Mouse (Mus musculus): ENCODE measurements around the gene Kbtbd12.
A peak's percentile ranks its signal among the peaks of the same experiment; 100 is the strongest.

Gene Kbtbd12

DNA sequence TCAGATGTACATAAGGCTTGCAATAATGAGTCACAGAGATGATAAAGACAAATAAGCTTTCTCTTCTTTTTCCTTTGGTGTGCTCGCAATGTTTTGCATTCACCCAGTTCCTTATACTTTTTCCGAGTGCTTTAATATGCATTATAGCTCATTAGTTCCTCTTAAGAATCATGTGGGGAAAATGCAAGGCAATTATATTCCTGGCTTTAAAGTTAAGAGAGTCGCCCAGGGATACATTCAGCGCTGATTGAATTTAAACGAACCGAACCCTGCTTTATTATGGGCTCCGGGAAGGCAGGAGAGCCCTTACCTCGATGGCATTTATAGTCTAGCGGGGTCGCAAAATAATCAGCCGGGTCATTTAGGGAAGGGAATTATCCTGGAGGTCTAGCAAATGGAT, 10.8 kb downstream of the Kbtbd12 start:
- no peak for DNase-seq (ENCODE audit: low spot score)

DNA sequence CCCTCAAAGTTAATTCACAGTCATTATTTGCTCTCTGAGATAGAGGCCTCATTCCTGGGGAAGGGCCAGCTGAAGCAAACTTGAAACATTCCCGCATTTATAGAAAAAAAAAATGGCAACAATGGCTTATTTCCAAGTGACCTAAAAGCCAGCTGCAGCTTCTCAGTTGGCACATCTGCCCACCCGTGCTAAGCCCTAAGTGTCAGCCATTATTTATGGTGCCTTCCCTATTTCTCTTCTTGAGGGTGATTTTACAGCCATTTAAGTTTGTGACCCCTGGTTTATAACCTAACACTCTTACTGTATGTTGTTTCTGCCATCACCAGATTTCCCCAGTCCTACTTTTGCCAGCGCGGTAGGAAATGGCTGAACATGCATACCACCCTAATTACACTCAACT, 11.3 kb downstream of the Kbtbd12 start:
- DNase-seq (ENCODE audit: low spot score) = peak; percentile 19

DNA sequence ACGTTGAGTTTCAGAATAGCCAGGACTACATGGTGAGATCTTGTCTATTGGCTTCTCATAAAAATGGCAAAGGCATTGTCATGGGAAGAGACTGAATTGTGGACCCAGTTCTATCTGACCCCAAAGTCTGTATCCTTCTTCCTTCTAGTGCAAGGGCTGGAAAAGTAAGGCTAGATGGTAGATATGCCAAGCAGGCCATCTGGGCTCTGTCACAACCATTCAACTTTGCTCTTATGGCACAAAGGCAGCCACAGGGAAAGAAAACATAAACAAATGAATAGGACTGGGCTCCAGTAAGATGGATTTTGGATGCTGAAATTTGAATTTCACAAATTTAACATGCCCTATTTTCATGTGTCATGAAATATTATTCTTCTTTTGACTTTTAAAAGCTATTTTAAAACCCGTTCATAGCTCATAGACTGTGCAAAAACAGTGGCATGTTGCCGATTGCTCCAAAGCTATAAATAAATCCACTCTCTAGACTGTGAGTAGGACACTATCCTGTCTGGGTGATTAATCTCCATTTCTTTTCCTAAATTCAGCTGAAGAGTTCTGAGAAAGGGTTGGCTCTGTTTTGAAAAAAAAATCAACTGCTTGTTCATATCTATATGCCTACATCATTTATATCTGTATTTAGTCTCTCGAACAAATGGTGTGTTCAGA, 15.8 kb downstream of the Kbtbd12 start:
- DNase-seq (ENCODE audit: low spot score) = no peak

DNA sequence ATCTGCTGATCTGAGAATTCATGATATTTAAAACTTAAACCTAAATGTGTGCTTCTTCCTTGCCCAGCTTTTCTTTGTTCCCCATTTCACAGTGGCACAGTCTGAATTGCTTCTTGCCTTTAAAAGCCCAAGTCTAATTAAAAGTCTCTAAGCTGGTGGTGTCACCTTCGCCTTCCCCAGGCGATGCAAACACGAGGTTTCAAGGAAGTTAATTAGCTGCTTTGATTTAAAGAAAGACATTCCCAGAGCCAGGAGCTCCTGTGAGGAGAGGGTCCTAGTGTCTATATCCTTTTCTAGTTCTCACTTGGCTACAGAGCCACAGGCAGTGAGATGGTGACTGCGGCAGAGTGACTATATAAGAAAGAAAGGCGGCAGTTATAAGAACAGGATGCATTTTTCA, 18.2 kb downstream of the Kbtbd12 start:
- no peak for DNase-seq (ENCODE audit: low spot score)

DNA sequence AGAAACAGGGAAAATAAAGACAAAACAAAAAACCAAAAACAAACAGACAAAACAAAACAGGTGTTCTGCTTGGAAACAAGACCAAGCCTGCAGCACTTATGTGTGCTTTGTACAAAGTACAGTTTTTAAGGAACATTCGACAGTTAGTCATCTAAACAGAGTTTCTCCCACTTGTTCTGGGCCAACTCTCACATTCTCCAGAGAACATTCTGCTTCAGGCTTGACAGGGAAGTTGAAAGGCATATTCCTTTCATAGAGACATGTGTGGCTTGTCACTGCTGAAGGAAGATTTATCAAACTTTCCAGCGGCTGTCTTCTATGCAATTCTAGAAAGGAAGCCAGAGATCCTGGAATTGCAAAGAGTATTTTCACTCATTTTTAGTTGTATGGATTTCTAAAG, 22.4 kb downstream of the Kbtbd12 start:
- no peak for DNase-seq (ENCODE audit: low spot score)

DNA sequence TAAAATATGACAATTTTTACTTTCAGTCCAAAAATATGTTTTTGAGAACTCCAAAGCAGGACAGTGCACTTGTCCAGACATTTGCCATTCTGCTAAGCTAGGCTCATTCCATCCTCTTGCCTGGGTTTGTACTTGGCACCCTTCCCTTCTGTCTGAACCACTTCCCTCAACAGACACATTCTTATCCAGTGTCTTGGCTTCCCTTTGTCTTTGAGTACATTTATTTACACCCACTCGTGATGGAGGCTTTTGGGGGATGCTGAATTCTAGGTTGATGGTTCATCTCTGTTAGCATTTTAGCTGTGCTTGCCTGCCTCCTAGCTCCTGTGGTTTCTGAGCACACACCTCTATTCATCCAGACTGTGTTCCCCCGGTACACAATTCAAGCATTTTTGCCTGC, 31.3 kb downstream of the Kbtbd12 start:
- no peak for DNase-seq (ENCODE audit: low spot score)

DNA sequence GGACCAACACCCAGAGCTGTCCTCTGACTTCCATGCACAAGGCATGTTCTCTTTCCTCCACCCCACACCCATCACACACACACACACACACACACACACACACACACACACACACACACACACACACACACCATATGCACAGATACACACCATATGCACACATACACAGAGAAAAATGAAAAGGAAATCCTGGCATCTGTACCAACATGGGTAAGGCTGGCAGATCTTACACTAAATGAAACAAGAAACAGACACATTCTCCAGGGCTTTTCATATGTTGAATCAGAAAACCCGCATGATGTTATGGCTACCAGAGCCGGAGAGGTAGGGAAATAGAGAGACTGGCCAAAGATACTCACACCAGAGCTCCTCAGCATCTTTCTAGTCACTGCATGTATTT, 32.0 kb downstream of the Kbtbd12 start:
- no peak for DNase-seq (ENCODE audit: low spot score)

DNA sequence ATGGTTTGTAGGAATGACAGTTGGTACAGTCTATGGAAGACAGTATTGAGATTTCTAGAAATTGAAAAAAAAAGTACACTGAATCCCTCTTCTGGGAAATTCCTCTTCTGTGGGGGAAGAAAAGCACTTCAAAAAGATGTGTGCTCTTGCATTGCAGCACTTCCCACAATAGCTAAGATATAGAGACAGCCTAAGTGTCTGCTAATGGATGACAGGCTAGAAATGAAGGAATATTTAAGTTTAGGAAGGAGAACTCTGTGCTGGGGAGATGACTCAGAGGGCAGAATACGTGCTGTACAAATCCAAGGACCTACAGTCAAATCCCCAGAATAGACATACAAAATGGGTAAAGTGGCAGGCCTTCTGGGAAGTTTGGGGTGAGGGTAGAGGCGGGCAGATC, 32.5 kb downstream of the Kbtbd12 start:
- DNase-seq (ENCODE audit: low spot score) = no peak

DNA sequence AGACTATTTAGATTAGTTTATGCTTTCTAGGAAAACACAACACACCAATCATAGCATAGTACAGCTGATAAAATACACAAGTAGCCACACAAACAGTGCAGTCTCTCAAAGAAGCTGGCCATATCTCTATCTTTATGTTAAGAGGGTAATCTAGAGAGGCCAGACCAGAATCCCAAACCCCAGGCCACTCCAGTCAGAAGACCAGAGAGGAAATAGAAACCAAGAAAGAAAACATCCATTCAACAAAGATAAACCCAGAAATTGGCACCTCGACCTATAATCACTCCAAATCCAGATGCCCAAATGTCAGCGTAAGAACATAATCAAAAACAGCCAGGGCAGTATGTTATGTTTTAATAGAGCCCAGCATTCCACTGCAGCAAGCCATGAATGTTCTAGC, 41.6 kb downstream of the Kbtbd12 start:
- no peak for DNase-seq (ENCODE audit: low spot score)

DNA sequence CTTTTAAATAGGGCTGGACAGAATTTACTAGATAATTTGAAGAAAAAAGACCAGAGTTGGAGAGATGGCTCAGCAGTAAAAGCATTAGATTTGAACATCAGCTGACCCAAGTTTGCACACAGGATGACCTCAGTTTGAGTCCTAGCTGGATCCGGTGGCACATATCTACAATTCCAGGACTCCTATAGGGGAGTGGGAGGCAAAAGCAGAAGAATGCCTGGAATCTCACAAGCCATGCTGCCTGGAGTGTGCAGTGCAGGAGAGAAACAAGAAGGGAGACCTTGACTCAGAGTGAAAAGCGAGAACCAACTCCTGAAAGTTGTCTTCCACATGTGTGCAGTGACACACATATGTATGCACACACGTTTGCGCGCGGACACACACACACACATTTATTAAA, 45.4 kb downstream of the Kbtbd12 start:
- DNase-seq (ENCODE audit: low spot score) = peak; percentile 25

DNA sequence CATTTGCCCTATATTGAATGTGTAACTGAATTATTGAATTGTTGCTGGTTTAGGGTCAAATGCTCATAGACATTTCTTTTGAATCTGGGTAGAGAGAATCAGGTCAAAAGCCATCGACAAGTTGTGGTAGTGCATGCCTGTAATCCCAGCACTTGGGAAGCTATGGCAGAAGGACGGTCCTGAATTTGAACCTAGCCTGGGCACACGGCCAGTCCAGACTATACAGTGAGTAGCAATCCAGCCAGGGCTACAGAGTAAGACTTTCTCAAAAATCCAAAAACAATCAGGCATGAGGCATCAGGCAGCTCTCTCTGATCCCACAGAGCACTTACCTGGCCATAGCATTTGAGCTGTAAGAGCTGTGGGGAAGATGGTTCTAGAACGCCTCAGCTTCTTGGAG, 47.5 kb downstream of the Kbtbd12 start:
- no peak for DNase-seq (ENCODE audit: low spot score)

DNA sequence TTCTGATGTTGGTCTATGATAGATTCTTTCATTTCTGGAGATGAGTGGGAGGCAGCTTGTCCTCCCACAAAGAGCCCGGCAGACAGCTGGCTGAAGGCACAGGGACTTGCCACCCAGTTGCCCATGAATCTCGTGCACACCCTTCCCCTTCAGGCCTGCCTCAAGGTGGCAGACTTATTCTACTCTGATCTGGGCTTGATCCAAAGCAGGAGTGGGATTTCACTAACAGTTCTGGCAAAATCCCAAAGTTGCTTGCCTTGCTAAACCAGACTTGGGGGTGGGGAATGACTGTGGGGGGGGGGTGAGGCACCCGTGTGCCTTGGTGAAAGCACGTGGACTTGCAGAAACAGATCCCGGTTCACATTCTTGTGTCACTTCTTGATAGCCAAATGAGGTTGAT, 48.2 kb downstream of the Kbtbd12 start:
- peak; percentile 63 for DNase-seq (ENCODE audit: low spot score)

DNA sequence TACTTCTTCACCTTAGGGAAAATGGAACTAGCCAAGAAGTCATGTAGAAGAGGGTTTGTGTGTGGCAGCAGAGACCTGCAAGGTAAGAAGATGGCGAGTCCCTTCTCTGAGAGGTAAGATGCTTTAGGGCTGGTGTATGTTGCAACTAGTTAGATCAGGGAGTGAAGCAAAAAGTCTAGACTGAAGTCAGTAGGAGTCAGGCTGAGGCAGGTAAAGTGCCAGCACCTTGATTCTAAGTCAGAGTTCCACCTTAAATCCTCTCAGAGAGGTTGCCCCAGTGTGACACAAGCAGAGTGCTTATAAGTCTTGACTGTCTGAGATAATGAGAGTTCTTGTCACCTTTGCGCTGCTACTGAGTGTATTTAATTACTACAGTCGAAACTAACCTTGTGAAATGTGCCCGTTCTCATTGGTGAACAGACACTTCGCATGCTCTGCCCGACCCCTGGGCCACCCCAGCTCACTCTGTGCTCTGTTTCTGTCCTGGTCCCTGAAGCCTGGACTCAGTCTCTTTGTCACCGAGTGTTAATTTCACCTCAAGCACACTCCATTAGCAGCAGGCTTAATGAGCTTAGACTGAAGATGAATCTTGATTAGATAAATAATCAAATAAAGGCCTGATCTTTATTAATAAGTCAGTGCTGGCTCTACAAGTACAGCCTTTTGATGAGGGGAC, 49.0 kb downstream of the Kbtbd12 start:
- DNase-seq (ENCODE audit: low spot score) = no peak

DNA sequence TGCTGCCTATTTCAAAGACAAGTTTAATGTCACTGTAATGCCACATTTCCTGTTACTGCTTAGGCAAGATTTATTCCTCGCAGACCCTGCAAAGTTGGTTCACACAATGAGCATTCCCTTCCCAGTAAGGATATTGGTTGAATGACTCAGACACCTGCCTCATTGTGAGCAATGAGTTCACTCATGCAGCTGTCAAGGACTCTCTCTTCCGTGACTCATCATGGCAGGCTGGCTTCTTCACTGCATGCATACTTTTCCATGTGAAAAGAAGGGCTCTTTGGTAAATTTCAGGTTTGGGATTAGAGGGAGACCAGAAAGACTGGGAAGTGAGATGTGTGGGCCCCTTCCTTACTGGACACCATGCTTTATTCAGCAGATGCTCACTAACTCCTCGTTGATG, 50.7 kb downstream of the Kbtbd12 start:
- DNase-seq (ENCODE audit: low spot score) = no peak

DNA sequence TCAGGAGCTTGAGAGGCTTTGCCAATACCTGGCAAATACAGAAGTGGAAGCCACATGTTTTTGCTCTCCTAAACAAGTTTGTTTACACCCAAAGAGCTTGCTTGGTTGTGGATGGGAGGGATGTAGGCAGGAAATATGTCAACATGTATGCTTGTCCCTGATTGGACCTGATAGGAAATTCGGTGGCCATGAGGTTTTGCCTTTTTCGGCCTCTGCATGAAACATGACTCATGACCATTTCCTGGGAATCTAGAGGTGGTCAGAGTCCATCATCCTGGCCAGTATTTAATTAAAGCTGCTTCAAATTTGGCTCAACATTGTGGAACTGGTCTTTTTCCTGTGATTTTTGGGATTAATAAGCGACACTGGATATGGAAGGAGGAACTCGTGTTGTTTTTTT, 53.8 kb downstream of the Kbtbd12 start:
- no peak for DNase-seq (ENCODE audit: low spot score)

DNA sequence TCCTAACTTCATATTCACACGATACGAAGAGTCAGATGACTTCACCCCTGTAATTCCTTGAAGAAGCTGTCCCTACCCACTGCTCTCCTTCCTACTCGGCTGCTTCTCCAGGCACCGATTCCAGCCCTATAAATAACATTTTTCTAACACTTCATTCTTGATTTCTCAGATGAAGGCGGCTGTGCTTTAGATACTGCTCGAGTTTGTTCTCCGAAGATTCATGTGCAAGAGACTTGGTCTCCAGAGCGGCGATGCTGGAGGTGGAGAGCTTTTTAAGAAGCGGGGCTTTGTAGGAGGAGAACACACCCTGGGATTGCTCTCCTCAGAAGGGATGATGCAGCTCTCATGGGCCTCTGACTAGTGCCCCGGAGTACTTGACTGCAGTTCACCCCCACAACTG, 61.3 kb downstream of the Kbtbd12 start:
- DNase-seq (ENCODE audit: low spot score) = no peak

DNA sequence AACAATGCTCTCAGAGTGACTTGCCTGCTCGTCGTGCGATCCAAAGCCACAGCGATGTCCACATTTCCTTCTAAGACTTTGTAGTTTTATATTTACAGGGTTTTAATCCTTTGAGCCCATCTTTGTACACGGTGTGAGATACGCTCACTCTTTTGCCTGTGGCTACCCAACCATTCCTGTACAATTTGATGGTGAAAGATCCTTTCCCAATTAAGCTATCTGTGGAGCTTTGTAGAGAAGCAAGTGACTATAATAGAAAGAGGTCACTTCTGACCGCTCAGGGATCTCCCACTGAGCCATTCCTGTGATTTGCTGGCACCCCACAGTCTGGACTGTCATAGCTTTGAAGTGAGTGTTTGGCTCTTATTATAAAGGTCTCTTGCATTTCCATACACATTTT, 71.1 kb downstream of the Kbtbd12 start:
- no peak for DNase-seq (ENCODE audit: low spot score)

DNA sequence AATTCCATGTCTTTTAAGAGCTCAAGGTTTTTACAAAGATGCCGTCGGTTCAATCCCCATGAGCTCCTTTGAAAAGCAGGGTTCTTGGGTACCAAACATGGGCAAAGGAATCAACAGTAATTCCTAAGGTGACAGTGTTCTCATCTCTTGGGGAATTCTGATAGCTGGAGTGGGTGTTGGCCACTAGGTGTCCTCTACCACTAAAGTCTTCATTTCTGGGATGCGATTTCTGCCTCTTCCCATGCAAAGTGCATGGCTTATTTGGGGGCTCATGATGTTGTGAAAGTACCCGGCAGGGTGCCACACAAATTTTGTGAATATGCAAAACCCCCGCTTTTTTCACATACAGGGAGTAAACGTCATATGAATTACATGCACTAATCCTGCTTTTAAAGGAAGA, 72.7 kb downstream of the Kbtbd12 start:
- peak; percentile 51 for DNase-seq (ENCODE audit: low spot score)

DNA sequence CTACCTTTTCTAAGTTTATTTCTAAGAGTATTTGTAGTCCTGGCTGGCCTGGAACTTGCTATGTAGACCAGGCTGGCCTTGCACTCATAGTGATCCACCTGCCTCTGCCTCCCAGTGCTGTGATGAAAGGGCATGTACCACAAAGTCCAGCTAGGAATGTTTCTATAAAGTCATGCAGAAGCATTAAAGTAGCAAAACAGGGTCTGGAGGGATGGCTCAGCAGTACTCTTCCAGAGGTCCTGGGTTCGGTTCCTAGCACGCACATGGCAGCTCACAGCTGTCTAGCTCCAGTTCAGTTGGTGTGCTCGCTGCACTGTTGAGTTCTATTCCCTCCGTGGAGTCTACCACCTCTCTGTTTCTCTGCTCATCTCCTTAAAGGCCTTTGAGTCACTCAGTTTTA, 77.6 kb downstream of the Kbtbd12 start:
- no peak for DNase-seq (ENCODE audit: low spot score)

DNA sequence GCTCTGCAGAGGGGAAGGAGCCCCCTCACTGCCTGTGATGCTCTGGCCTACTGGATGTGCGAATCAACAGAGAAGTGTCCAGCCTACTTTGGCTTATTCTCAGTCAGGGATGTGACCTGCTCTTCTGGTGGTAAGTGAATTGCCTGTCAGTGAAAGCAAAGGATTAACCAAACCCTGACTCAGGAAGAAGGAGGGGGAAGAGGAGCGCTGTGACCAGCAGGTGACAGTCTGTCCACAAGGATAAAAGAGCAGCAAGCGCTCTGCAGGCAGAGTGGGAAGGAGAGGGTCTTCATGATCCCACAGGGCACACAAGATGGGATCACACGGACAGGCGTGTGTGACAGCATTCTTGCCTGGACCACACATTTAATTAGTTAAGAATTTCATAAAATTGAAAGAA, 78.1 kb downstream of the Kbtbd12 start:
- DNase-seq (ENCODE audit: low spot score) = peak; percentile 31

DNA sequence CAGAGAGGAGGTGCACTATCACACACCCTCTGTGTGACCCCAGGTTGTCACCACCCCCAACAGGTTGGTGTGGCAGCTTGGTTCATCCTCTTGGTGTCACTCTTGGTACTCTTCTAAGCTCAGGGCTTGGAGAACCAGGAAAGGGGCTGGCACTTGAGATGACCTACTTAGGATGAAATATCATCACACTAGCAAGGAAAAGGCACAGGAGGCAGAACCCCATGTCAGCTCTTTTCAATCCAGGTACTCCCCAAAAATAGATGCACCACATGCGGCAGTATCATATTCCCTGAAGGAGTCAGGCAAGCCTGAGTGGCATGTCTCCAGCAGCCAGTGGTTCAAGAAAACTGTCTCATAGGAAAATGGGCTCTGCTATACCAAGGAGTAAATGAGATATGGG, 79.7 kb downstream of the Kbtbd12 start:
- DNase-seq (ENCODE audit: low spot score) = no peak

DNA sequence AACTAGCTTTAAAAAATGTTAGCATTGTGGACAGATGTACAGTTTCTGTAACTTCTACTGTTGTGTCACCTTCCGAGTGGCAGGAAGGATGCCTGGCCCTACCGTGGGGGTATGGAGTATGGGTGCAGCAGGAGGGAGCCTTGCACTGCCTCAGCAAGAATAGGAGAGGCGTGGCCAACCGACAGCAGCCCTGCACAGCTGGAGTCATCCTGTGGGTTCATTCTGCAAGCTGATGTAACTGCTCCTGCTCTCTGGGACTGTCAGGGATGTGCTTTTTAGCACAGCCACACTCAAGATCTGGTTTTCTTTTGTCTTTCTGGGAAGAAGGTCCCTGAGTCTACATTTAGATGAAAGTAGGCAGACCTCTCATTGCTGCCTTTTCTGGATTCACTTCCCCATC, 80.2 kb downstream of the Kbtbd12 start:
- DNase-seq (ENCODE audit: low spot score) = no peak

DNA sequence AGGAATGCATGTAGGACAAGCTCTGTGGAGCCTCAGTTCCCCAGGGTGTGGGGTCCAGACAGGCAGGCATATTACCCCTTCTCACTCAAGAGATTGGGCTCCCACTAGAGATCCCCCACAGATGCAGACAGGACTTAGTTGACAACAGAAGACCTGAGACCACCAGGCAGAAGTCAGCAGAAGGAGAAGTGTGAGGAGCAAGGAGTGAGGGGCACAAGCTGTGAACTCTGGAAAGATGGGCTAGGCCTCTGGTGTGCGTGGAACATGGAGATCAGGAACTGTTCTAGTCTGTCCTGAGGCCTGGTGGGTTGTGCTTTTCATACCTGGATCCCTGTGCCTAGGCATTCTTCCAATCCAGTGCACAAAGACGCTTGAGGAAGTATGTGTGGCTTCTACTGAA, 87.8 kb downstream of the Kbtbd12 start:
- DNase-seq (ENCODE audit: low spot score) = no peak

DNA sequence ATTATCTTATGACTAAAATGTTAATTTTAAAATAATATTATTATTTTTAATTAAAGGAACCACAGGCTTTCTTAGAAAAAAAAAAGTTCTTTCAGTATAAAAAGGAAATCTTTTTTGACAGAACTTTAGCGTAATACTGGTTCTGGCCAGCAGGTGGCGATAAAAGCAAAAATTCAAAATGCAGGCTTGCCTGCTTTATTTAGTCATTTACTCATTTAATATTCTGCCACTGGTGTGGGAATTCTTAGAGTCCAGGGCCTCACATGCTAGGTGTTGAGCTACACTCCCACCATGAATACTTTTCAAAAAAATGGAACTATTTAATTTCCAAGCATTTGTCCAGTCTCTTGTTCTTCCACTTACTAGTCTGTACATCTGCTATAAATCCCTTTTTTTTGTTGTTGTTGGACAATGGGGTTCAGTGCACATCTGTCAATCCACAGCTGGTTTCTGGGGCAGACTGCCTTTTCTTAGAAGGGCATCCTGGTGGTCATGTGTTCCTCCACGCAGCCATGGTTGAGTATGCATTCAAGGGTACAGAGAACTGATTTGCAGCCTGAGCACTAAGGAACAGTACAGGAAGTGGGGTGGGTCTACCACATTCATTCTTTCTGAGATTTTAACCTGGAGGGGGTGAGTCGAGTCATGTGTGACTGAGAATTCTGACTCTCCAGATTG, 88.5 kb downstream of the Kbtbd12 start:
- peak; percentile 41 for DNase-seq (ENCODE audit: low spot score)
